Mouse (Mus musculus) heart, postnatal 10 days (tissue): Measurements from ENCODE around the gene Mxra8. TPM values are rescaled to one million over a fixed set of nuclear protein-coding genes. Genes with fewer than 3 reads are reported as not detected.

Experiments
- DNase-seq, 2 experiments: peaks; one replicate each; pipeline ENCODE4 v3.0.0; 2021
- intact Hi-C: fragments of 180-260 bp; cut with DNase I; formaldehyde crosslinking; loops from one replicate; pipeline ENCODE4 v1.15.1; 2025
- total RNA-seq, 2 experiments: library from RNA; stranded (reverse); gene quantifications; 2 replicates each; pipeline ENCODE4 v1.2.3; 2021

Mxra8 gene
- total RNA-seq, 2 experiments from 2014 or later: 66.0 to 66.1 TPM

GRCm38 (mm10) chr4:155833234-155833633 is 6.2 kb upstream of the Mxra8 start:
- intact Hi-C loops: loop anchor here (5.0 kb wide), 1 partner anchor 109 kb away; the partner anchor contains the start of gene Ube2j2
- DNase-seq: no peak

- peak; percentile 90 to 94 for DNase-seq
- intact Hi-C loops: loop anchor here (5.0 kb wide), 1 partner anchor 108 kb away; the partner anchor contains the start of gene Ube2j2
Measured at GRCm38 (mm10) chr4:155833836-155834235, 5.6 kb upstream of the Mxra8 start.

- peak; percentile 73 for DNase-seq
- intact Hi-C loops: no loop called here
Measured at GRCm38 (mm10) chr4:155837404-155838010, 2.0 kb upstream of the Mxra8 start.

GRCm38 (mm10) chr4:155838187-155839153 is 1.0 kb upstream of the Mxra8 start:
- intact Hi-C loops: no loop called here
- peak; percentile 69 to 75 for DNase-seq

GRCm38 (mm10) chr4:155840076-155841002 is 859 bp downstream of the Mxra8 start:
- intact Hi-C loops: no loop called here
- DNase-seq: peak in 1 of 2 experiments; percentile 36

GRCm38 (mm10) chr4:155841003-155841454 is 1.5 kb downstream of the Mxra8 start:
- intact Hi-C loops: no loop called here
- peak; percentile 67 to 75 for DNase-seq

- no peak for DNase-seq
- intact Hi-C loops: no loop called here
Measured at GRCm38 (mm10) chr4:155841651-155842270, 2.3 kb downstream of the Mxra8 start.

GRCm38 (mm10) chr4:155843231-155843630 is 3.8 kb downstream of the Mxra8 start:
- no peak for DNase-seq
- intact Hi-C loops: no loop called here

GRCm38 (mm10) chr4:155846871-155847578 is 7.5 kb downstream of the Mxra8 start, which contains the start of gene Dvl1:
Gene Dvl1, plus strand, starts transcription at chr4:155847402.
- DNase-seq: peak; percentile 96 to 97
- intact Hi-C loops: no loop called here

GRCm38 (mm10) chr4:155847591-155848352 is 8.3 kb downstream of the Mxra8 start:
- intact Hi-C loops: no loop called here

GRCm38 (mm10) chr4:155848434-155849095 is 9.1 kb downstream of the Mxra8 start:
- DNase-seq: no peak
- intact Hi-C loops: no loop called here

More at GRCm38 (mm10) chr4:155847591-155848352, 8.3 kb downstream of the Mxra8 start:
- peak in 1 of 2 experiments; percentile 53 for DNase-seq

- DNase-seq: no peak
- intact Hi-C loops: no loop called here
Measured at GRCm38 (mm10) chr4:155849391-155849790, 9.9 kb downstream of the Mxra8 start.

- intact Hi-C loops: loop anchor here (10.0 kb wide), 1 partner anchor 255 kb away; the partner anchor contains the start of gene 9430015G10Rik
- no peak for DNase-seq
Measured at GRCm38 (mm10) chr4:155849792-155850451, 10.4 kb downstream of the Mxra8 start.

GRCm38 (mm10) chr4:155851368-155851767 is 11.9 kb downstream of the Mxra8 start:
- intact Hi-C loops: loop anchor here (10.0 kb wide), 1 partner anchor 253 kb away; the partner anchor contains the start of gene 9430015G10Rik
- no peak for DNase-seq

GRCm38 (mm10) chr4:155851951-155852411 is 12.5 kb downstream of the Mxra8 start:
- DNase-seq: no peak
- intact Hi-C loops: loop anchor here (10.0 kb wide), 1 partner anchor 253 kb away; the partner anchor contains the start of gene 9430015G10Rik

GRCm38 (mm10) chr4:155853421-155853820 is 13.9 kb downstream of the Mxra8 start:
- DNase-seq: no peak
- intact Hi-C loops: loop anchor here (10.0 kb wide), 1 partner anchor 251 kb away; the partner anchor contains the start of gene 9430015G10Rik

GRCm38 (mm10) chr4:155854991-155855390 is 15.5 kb downstream of the Mxra8 start:
- intact Hi-C loops: loop anchor here (10.0 kb wide), 1 partner anchor 250 kb away; the partner anchor contains the start of gene 9430015G10Rik

More at GRCm38 (mm10) chr4:155854991-155855390, 15.5 kb downstream of the Mxra8 start:
- DNase-seq: no peak
